In genomic region chr4:152763116-152763515, GRCm38 (mm10) we compare ENCODE assay signal across 29 mouse cellular contexts.
DNase-seq lines count a peak whose midpoint lies in the region; ATAC-seq and TF ChIP-seq lines count a peak whose summit lies in the region.
"Had no signal": no experiment of that assay in that cellular context is flagged by ENCODE, and none has a peak within 500 bp of the region (broad histone marks: within the 10 kb centered on the region; RNA-seq: fewer than 3 reads in every experiment).

No protein-coding gene starts in this region.

- no peak overlapping the region for H3K4me3 ChIP-seq in liver, embryonic 12.5 days
- H3K4me3 ChIP-seq in E14TG2a.4 (replicated peaks; ENCODE audit: low read length) = 0 out of 2 replicates have a peak overlapping the region, but pooled peaks have one; percentile 3
- H3K4me3 ChIP-seq: embryonic facial prominence, embryonic 12.5 days; embryonic facial prominence, embryonic 15.5 days; erythroblast, embryonic 14.5 days; forebrain, embryonic 13.5 days; heart, adult 2 months; heart, embryonic 15.5 days; hindbrain, embryonic 10.5 days had no signal

- TF ChIP-seq POLR2A in brain, embryonic 14.5 days (IDR thresholded peaks at IDR 0.05; ENCODE audit: borderline replicate concordance, extremely low read depth, insufficient read depth, insufficient read length, poor library complexity, severe bottlenecking) = no peak

- H3K9ac ChIP-seq in liver, embryonic 12.5 days = no peak overlapping the region
- H3K9ac ChIP-seq: embryonic facial prominence, embryonic 12.5 days; embryonic facial prominence, embryonic 15.5 days; forebrain, embryonic 13.5 days; heart, embryonic 15.5 days; hindbrain, embryonic 14.5 days had no signal

- TF ChIP-seq CTCF in E14TG2a.4 (conservative IDR thresholded peaks at IDR 0.05; ENCODE audit: low read length) = no peak
- TF ChIP-seq CTCF in brain, embryonic 14.5 days (IDR thresholded peaks at IDR 0.05; ENCODE audit: borderline replicate concordance, extremely low read depth, insufficient read depth, insufficient read length) = no peak

- H3K4me1 ChIP-seq in liver, embryonic 12.5 days = no peaks in the 10 kb centered on the region
- peaks cover 40% of the 10 kb centered on the region for H3K4me1 ChIP-seq in E14TG2a.4 (replicated peaks; ENCODE audit: low read depth, low read length)
- H3K4me1 ChIP-seq: embryonic facial prominence, embryonic 12.5 days; embryonic facial prominence, embryonic 15.5 days; heart, embryonic 15.5 days; hindbrain, embryonic 10.5 days had no signal

- H3K27ac ChIP-seq in liver, embryonic 12.5 days = no peak overlapping the region
- H3K27ac ChIP-seq: embryonic facial prominence, embryonic 12.5 days; embryonic facial prominence, embryonic 15.5 days; forebrain, embryonic 13.5 days; heart, adult 2 months; heart, embryonic 15.5 days; hindbrain, embryonic 10.5 days; hindbrain, embryonic 14.5 days had no signal

- no peak for ATAC-seq in liver, embryonic 12.5 days
- ATAC-seq: forebrain, embryonic 13.5 days; forebrain, embryonic 16.5 days; Patski had no signal

- no peak overlapping the region for H3K4me2 ChIP-seq in liver, embryonic 12.5 days
- H3K4me2 ChIP-seq: embryonic facial prominence, embryonic 12.5 days; embryonic facial prominence, embryonic 15.5 days; forebrain, embryonic 13.5 days; heart, embryonic 11.5 days; heart, embryonic 15.5 days; hindbrain, embryonic 14.5 days had no signal

- DNase-seq in liver = peak; percentile 1
- peak; percentile 43 for DNase-seq in brain, embryonic 14.5 days (ENCODE audit: low read depth)
- peak; percentile 51 for DNase-seq in retina, embryonic 14.5 days (ENCODE audit: low spot score)
- no peak for DNase-seq in thymus, postnatal 36 days
- DNase-seq in B cell, adult 2 months = no peak
- DNase-seq: adrenal gland, postnatal 10 days; adrenal gland, postnatal 36 days; cerebellum, adult 11 months; cerebellum, adult 2 months; cerebellum, adult 9-11 months; cerebellum, postnatal 25 days; gastrocnemius, postnatal 10 days; gastrocnemius, postnatal 36 days; heart, adult 2 months; heart, postnatal 10 days; heart, postnatal 36 days had no signal

- 67% methylated on average over 6 of the region's 6 CpGs for WGBS in liver, embryonic 12.5 days (ENCODE audit: insufficient replicate concordance)

- no peaks in the 10 kb centered on the region for H3K36me3 ChIP-seq in liver, embryonic 12.5 days
- H3K36me3 ChIP-seq in E14TG2a.4 (ENCODE audit: insufficient read depth, low read length) = no peaks in the 10 kb centered on the region
- H3K36me3 ChIP-seq: embryonic facial prominence, embryonic 12.5 days; embryonic facial prominence, embryonic 15.5 days; G1E; heart, embryonic 15.5 days; hindbrain, embryonic 10.5 days had no signal

- no peaks in the 10 kb centered on the region for H3K27me3 ChIP-seq in liver, embryonic 12.5 days (replicated peaks)
- H3K27me3 ChIP-seq in E14TG2a.4 (ENCODE audit: insufficient read depth, low read length) = no peaks in the 10 kb centered on the region
- H3K27me3 ChIP-seq: embryonic facial prominence, embryonic 12.5 days; embryonic facial prominence, embryonic 15.5 days; forebrain, embryonic 13.5 days; heart, embryonic 15.5 days; Patski had no signal

- H3K9me3 ChIP-seq in liver, embryonic 12.5 days (replicated peaks) = peaks cover 19% of the 10 kb centered on the region
- no peaks in the 10 kb centered on the region for H3K9me3 ChIP-seq in E14TG2a.4 (ENCODE audit: low read length)

Comparison
In these comparisons a context has a peak if more than half of its experiments do, and no peak if none do; other contexts are left out.
1. DNase-seq: peak in liver (single experiment), brain, embryonic 14.5 days (single experiment) and retina, embryonic 14.5 days (single experiment); none in thymus, postnatal 36 days (0 of 2) and B cell, adult 2 months (0 of 2).